Mouse (Mus musculus) liver, adult 10 weeks (tissue): ENCODE measurements around the gene Atp13a2. TPM values are rescaled to one million over a fixed set of nuclear protein-coding genes. Genes with fewer than 3 reads are reported as not detected.

Experiments used
- polyA plus RNA-seq: library from polyadenylated mRNA; stranded (reverse); fragments of 350-450 nt; fragmentation: Illumina TruSeq; extraction: RNeasy Lipid Tissue Mini Kit (QIAGEN cat#74804); gene quantifications from one replicate; pipeline ENCODE4 v1.2.3, GENCODE M21; 2014; ENCODE audit warnings: low read depth, low replicate concordance

Atp13a2 gene
- polyA plus RNA-seq: 0.82 TPM

DNA sequence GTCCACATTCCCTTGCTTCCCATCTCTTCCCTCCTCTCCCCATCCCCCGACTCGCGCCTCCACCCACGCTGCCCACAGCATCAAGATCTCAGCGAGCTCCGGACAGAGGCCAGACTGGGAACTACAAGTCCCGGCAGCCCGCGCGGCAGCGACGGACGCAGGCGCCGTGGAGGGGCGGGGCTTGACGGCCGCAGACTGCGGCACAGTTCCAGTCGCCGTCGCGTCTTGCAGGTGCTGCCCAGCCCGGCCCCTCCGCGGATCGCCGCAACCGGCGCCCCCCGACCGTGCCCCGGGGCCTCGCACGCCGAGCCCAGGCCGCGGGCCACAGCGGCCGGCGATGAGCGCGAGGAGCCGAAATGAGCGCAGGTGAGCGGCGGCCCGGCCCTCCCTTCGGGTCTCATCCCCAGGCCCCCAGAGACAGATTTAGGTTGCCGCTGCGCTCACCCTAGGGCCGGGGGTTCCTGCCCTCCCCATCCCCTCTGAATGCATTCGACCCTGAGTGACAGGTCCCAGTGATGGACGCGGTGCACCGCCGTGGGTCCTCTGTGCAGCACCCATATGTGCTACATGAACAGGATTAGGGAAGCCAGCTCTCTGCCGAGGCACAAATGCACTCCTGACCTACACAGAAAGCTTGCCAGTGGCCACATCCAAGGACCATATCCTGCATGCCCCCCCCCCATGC lies at the start of gene Atp13a2:
Atp13a2 (plus strand) TSS at position 163 of the 685 bp plus-strand sequence.

GRCm38 (mm10) chr4:140960781-140961466 lies 25.7 kb upstream of the Atp13a2 start, which contains the start of gene Sdhb:
Gene Sdhb, plus strand, starts transcription at chr4:140961203.

GRCm38 (mm10) chr4:141010118-141010517 lies 23.4 kb downstream of the Atp13a2 start, which contains the start of gene Mfap2:
Gene Mfap2, plus strand, starts transcription at chr4:141010418.

Other genes with a start within 250 kb of the Atp13a2 start
- not detected for gene Padi6, start 244.2 kb upstream of the Atp13a2 start, polyA plus RNA-seq
- gene Padi4, start 212.6 kb upstream of the Atp13a2 start, polyA plus RNA-seq: not detected
- gene Padi3, start 176.2 kb upstream of the Atp13a2 start, polyA plus RNA-seq: not detected
- gene Padi1, start 141.1 kb upstream of the Atp13a2 start, polyA plus RNA-seq: not detected
- 0.13 TPM for gene Padi2, start 80.5 kb upstream of the Atp13a2 start, polyA plus RNA-seq
- gene Sdhb, start 25.7 kb upstream of the Atp13a2 start, polyA plus RNA-seq: 107 TPM
- not detected for gene Mfap2, start 23.5 kb downstream of the Atp13a2 start, polyA plus RNA-seq
- gene Crocc, start 73.7 kb downstream of the Atp13a2 start, polyA plus RNA-seq: not detected
- 2.8 TPM for gene Necap2, start 91.5 kb downstream of the Atp13a2 start, polyA plus RNA-seq
- gene Spata21, start 101.5 kb downstream of the Atp13a2 start, polyA plus RNA-seq: not detected
- 14.6 TPM for gene Szrd1, start 152.9 kb downstream of the Atp13a2 start, polyA plus RNA-seq
- gene Fbxo42, start 161.0 kb downstream of the Atp13a2 start, polyA plus RNA-seq: 2.1 TPM
- not detected for gene Rsg1, start 227.1 kb downstream of the Atp13a2 start, polyA plus RNA-seq